Mouse (Mus musculus) embryo, embryonic 9.5 days (tissue): Measurements from ENCODE around the gene Il24.

Source experiments
- DNase-seq: peaks from one replicate; pipeline ENCODE4 v3.0.0-alpha.2; 2017; ENCODE audit errors: extremely low spot score

Gene Il24

GRCm38 (mm10) chr1:130854819-130855218, 32.4 kb downstream of the Il24 start:
- no peak for DNase-seq

- DNase-seq, result no peak
These were observed 36.8 kb downstream of the Il24 start for GRCm38 (mm10) chr1:130850405-130850804.

DNA sequence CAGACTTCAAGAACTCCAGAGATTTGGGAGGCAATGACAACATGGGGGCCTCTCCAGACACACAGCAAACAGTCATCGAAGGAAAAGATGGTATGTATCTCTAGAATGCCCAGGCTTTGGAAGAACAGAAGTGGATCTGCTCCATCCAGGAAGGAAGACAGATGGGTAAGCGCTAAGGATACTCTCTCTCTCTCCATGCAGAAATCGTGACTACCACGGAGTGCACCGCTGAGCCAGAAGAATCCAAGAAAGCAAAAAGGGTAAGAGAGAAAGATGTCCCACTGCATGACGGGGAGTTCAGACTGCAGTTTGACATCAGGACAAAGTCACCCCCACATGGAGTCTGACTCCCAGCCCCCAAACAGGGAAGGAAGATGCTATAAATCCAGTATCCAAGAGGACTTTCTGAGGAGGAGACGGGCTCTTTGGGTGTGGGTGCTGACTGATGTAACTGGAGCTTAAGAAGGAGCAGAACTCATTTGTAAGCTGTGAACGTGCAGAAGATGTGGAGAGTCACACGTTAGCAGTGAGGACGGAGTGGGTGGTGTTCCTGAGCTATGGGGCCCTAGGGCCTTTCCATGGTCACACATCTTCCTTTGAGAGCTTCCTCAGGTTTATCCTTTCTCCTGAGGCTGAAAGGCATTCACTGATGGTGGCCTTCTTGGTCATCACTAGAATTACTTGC, 37.6 kb downstream of the Il24 start:
- DNase-seq, result no peak

DNA sequence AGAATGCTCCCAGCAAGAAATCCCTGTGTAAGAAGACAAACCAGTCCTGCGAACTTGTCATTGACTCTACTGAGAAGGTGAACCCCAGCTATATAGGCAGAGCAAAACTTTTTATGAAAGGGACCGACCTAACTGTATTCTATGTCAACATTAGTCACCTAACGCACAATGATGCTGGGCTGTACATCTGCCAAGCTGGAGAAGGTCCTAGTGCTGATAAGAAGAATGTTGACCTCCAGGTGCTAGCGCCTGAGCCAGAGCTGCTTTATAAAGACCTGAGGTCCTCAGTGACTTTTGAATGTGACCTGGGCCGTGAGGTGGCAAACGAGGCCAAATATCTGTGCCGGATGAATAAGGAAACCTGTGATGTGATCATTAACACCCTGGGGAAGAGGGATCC, 42.7 kb downstream of the Il24 start:
- no peak for DNase-seq

GRCm38 (mm10) chr1:130841621-130842020, 45.6 kb downstream of the Il24 start:
- DNase-seq, result no peak

GRCm38 (mm10) chr1:130840599-130841379, 46.5 kb downstream of the Il24 start:
- no peak for DNase-seq

- no peak for DNase-seq
These were observed 49.0 kb downstream of the Il24 start for GRCm38 (mm10) chr1:130838288-130838687.

- no peak for DNase-seq
These were observed 51.9 kb downstream of the Il24 start for GRCm38 (mm10) chr1:130835161-130835936.

- no peak for DNase-seq
These were observed 54.8 kb downstream of the Il24 start for GRCm38 (mm10) chr1:130832230-130833149.
